Mouse (Mus musculus) cerebellum, adult 11-12 months (tissue): ENCODE data around the gene Bcl6.
A peak's percentile ranks its signal among the peaks of the same experiment; 100 is the strongest.

ENCODE experiments used
- DNase-seq: peaks from one replicate; pipeline ENCODE4 v3.0.0; 2022

Bcl6 gene

DNA sequence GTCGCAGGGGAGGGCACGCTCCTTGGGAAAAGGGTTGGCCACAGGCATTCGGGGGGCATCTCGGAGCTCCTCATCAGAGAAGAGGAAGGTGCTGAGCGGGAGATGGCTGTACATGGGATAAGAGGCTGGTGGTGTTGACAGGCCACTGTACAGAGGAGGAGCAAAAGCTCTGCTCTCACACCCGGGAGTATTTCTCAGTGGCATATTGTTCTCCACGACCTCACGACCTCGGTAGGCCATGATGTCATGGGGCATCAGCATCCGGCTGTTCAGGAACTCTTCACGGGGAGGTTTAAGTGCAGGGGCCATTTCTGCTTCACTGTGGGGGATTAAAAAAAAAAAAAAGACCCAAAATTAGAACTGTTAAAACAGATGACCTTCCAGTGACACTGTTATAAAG lies 15.8 kb downstream of the Bcl6 start:
- DNase-seq = no peak

DNA sequence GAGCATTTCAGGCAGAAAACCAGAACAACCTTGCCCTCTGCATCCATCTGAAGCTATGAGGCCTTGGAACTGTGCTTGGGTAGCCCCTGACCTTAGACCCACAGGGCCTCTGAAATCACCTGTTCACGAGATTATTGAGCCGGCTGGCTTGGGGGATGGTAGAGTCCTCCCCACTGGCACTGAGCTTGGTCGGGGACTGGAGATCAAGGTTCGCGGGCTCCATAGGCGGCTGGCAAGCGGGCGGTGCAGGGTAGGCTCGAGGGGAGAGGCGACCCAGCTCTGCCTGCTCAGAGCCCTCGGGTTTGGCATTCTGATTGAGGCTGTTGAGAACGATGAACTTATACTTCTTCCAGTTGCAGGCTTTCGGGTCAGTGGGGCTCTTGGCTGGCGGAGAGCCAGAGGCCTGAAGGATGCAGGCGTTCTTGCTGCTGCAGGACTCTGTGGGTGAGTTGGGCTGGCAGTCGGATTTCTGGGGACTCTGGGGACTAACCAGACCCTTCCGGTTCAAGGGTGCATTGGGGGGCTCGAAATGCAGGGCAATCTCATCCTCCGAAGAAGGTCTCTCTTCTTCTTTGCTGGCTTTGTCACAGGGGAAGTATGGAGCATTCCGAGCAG lies 16.4 kb downstream of the Bcl6 start:
- DNase-seq = peak; percentile 33

DNA sequence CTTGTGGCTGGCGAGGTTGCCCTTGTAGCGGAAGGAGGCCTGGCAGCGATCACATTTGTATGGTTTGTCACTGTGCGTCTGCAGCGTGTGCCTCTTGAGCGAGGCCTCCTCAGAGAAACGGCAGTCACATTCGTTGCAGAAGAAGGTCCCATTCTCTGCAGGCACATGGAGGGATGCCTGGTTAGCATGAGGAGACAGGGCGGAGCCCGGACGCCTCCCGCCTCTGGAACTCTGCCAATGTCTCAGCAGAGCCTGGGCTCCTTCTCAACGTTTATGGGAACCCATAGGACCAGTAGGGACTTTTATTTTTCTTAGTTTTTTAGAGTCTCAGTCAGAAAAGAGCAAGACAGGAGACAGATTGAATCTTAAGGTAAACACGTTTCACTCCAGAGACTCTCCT lies 18.7 kb downstream of the Bcl6 start:
- DNase-seq = peak; percentile 26

DNA sequence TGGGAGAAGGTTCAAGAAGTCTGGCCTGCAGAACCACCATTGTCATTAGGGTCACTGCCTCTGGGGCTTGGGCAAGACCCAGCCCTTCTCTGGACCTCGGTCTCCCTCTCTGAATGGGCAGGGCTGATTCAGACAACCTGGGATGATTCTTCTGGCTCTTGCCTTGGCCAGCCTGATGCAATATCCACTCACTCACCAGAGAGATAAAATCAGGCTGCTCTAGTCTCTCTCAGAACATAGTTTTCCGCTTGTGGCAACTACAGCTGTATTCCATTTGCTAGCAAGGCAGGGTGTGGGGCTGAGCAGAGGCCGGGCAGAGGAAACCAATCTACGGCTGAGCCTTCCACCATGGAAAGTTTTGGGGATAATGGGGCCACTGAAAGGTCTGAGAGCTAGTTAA lies 19.8 kb downstream of the Bcl6 start:
- no peak for DNase-seq

GRCm38 (mm10) chr16:23967301-23967700 lies 21.4 kb downstream of the Bcl6 start:
- DNase-seq = no peak

- DNase-seq = no peak
Observed at GRCm38 (mm10) chr16:23966066-23966465, 22.6 kb downstream of the Bcl6 start.

GRCm38 (mm10) chr16:23964706-23965367 lies 23.8 kb downstream of the Bcl6 start:
- no peak for DNase-seq

GRCm38 (mm10) chr16:23963896-23964668 lies 24.6 kb downstream of the Bcl6 start:
- peak; percentile 21 for DNase-seq

- no peak for DNase-seq
Observed at GRCm38 (mm10) chr16:23962401-23962800, 26.3 kb downstream of the Bcl6 start.

GRCm38 (mm10) chr16:23958938-23959337 lies 29.7 kb downstream of the Bcl6 start:
- DNase-seq = no peak

- no peak for DNase-seq
Observed at GRCm38 (mm10) chr16:23953959-23954260, 34.7 kb downstream of the Bcl6 start.

GRCm38 (mm10) chr16:23953189-23953958 lies 35.3 kb downstream of the Bcl6 start:
- no peak for DNase-seq

GRCm38 (mm10) chr16:23952101-23952727 lies 36.4 kb downstream of the Bcl6 start:
- DNase-seq = no peak

GRCm38 (mm10) chr16:23947654-23948053 lies 41.0 kb downstream of the Bcl6 start:
- no peak for DNase-seq

DNA sequence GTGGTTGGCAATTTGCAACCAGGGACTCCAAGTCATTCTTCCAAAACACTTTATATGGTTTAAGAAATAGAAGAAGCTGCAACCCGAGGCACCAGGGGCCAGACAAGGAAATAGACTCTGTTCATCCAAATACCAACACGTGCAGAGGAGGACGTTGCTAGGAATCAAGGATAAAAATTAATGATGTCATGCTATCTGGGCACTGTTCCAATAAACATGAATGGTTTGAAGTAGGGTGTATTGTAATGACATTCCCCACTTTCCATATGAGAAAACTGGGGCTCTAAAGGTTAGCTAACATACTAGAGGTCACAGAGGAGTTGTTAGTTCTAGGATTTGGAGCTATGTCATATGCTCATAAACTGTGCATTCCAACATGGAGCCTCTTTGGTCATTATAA lies 43.9 kb downstream of the Bcl6 start:
- no peak for DNase-seq

DNA sequence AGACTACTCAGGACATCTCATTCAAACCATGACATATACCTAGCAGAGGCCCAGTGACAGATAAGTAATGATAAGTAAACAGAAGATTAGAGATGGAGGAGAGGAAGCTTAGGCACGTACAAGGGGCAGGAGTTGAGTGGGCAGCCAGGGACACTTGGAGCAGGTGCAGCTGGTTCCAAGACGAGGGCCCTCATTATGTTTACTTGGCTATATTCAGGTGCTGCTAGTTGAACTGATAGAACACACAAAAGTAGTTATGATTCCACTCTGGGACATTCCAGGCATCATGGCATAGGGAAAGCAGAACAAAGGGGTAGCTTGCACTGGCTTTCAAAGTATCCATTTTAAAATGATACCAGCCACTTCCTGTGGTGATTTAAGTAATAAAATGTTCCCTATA lies 54.3 kb downstream of the Bcl6 start:
- DNase-seq = no peak

GRCm38 (mm10) chr16:23932294-23932693 lies 56.4 kb downstream of the Bcl6 start, which contains the start of gene Rtp2:
Rtp2 (minus strand) TSS chr16:23932394.
- DNase-seq = no peak

GRCm38 (mm10) chr16:23931275-23931674 lies 57.4 kb downstream of the Bcl6 start:
- DNase-seq = no peak

GRCm38 (mm10) chr16:23930426-23931073 lies 58.1 kb downstream of the Bcl6 start:
- no peak for DNase-seq

DNA sequence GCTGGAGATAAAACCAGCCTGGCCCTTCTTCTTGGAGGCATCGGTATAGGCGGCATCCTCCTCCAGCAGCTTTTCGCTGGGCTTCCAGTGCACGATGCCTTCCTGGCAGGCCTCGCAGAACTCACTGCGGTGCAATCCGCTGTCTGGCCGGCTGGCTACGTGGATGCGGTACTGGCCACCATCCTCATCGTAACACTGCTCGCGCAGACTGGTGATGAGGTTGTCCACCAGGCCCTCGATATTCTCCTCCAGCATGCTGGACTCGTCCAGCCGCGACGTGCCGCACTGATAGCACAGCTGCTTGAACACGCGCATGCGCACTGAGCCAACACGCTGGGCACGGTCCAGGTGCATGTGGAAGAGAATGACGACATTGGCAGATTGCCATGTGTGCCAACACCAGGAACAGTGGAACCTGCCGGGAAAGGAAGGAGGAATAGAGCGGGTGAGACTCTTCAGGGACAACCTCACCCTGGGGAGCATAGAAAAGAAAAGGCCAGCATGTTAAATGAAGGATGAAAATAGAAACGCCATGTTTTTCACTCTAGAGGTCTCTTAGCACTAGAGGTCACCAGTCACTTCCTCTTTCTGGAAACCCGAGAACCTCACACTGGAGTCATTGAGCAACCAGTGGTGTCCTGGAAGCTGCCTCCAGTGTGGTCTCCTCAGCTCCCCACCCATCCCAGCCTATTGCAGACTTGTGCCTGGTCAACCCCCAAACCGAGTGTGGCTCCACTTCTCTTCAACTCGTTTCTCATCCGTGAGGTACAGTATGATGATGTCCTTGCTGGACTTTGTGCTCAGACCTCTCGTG lies 61.1 kb downstream of the Bcl6 start:
- no peak for DNase-seq

- no peak for DNase-seq
Observed at GRCm38 (mm10) chr16:23922906-23923305, 65.7 kb downstream of the Bcl6 start.

DNA sequence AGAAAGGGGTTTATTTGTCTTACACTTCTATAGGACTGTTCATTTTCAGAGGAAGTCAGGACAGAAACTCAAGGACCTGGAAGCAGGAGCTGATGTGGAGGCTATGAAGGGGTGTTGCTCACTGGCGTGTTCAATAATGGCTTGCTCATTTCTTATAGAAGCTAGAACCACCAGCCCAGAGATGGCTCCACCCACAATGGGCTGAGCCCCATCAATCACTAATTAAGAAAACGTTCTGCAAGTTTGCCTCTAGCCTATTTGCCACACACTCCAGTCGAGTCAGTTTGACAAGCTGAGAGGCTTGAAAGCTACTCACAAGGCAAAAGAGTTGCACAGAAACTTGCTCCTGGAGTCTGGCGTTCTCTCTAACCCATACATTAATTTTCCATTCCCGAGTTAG lies 67.0 kb downstream of the Bcl6 start:
- no peak for DNase-seq
